Mouse (Mus musculus) neural tube, embryonic 15.5 days (tissue): ENCODE data around the gene Tbce. TPM values are rescaled to one million over a fixed set of nuclear protein-coding genes. Genes with fewer than 3 reads are reported as not detected.
"Not testable (repeated sequence)": the region's sequence is repeated elsewhere in the genome, so short reads cannot be mapped to it uniquely, and the experiment has no call there.

ENCODE experiments used
- ATAC-seq: fragments of 200-750 bp; cut with Nextera tagmentation; 2 replicates; pipeline ENCODE4 v1.8.0; 2017; ENCODE audit warnings: mild to moderate bottlenecking, moderate TSS enrichment, moderate library complexity; ENCODE audit not compliant: low FRiP score
- H3K27ac ChIP-seq: fragments of 300-500 bp; sonication (generic); replicated peaks from 2 replicates; pipeline ENCODE4 v1.5.1; 2015; ENCODE audit warnings: mild to moderate bottlenecking, inconsistent platforms
- H3K27me3 ChIP-seq: fragments of 300-500 bp; sonication (generic); replicated peaks from 2 replicates; pipeline ENCODE4 v1.6.1; 2015; ENCODE audit warnings: inconsistent platforms
- H3K36me3 ChIP-seq: fragments of 300-500 bp; sonication (generic); 2 replicates; pipeline ENCODE4 v1.6.1; 2015; ENCODE audit warnings: inconsistent platforms
- H3K4me1 ChIP-seq: fragments of 300-500 bp; sonication (generic); 2 replicates; pipeline ENCODE4 v1.6.1; 2015; ENCODE audit warnings: inconsistent platforms
- H3K4me2 ChIP-seq: fragments of 300-500 bp; sonication (generic); 2 replicates; pipeline ENCODE4 v1.6.1; 2015; ENCODE audit warnings: inconsistent platforms, mild to moderate bottlenecking, moderate library complexity
- H3K4me3 ChIP-seq: fragments of 300-500 bp; sonication (generic); replicated peaks from 2 replicates; pipeline ENCODE4 v1.5.1; 2015; ENCODE audit warnings: mild to moderate bottlenecking, inconsistent platforms
- H3K9ac ChIP-seq: fragments of 300-500 bp; sonication (generic); replicated peaks from 2 replicates; pipeline ENCODE4 v1.6.1; 2015; ENCODE audit warnings: mild to moderate bottlenecking, inconsistent platforms
- H3K9me3 ChIP-seq: fragments of 300-500 bp; sonication (generic); replicated peaks from 2 replicates; pipeline ENCODE4 v1.6.1; 2016; ENCODE audit warnings: inconsistent platforms
- WGBS: fragments of 180-500 bp; shearing (Covaris S2); methylation state at CpG from one replicate; pipeline ENCODE4 v1.1.7; 2015; ENCODE audit warnings: mixed read lengths; 5-methylcytosine and 5-hydroxymethylcytosine counted together
- polyA plus RNA-seq: library from polyadenylated mRNA; unstranded; fragments of >200 nt; fragmentation: Nextera tagmentation; extraction: Ambion mirVana; gene quantifications from 2 replicates; pipeline ENCODE4 v1.2.1, GENCODE M21; 2015

Gene Tbce
- polyA plus RNA-seq, 1 experiment from 2014 or later = 112 TPM

- Histone ChIP-seq H3K4me1 (no peaks in the 10 kb centered on the region), H3K27ac (no peak overlapping the region)
Observed at GRCm38 (mm10) chr13:14026154-14026820, 13.2 kb downstream of the Tbce start.

GRCm38 (mm10) chr13:14025554-14025953 is 13.9 kb downstream of the Tbce start:
- H3K4me2 ChIP-seq = no peak overlapping the region
- no peak for ATAC-seq
- WGBS = 89% methylated on average over 6 of the region's 6 CpGs

More at GRCm38 (mm10) chr13:14026154-14026820, 13.2 kb downstream of the Tbce start:
- no peak for ATAC-seq
- no peak overlapping the region for H3K4me2 ChIP-seq
- H3K9ac ChIP-seq = no peak overlapping the region
- H3K36me3 ChIP-seq = peaks cover 28% of the 10 kb centered on the region
- H3K4me3 ChIP-seq = no peak overlapping the region
- 96% methylated on average over 6 of the region's 6 CpGs for WGBS
- no peaks in the 10 kb centered on the region for H3K27me3 ChIP-seq
- H3K9me3 ChIP-seq = no peaks in the 10 kb centered on the region

GRCm38 (mm10) chr13:14021417-14021816 is 18.0 kb downstream of the Tbce start:
- not testable (repeated sequence) for ATAC-seq, H3K4me3 ChIP-seq
- WGBS = 86% methylated on average over 11 of the region's 12 CpGs

More at GRCm38 (mm10) chr13:14025554-14025953, 13.9 kb downstream of the Tbce start:
- Histone ChIP-seq H3K36me3 (peaks cover 28% of the 10 kb centered on the region), H3K27ac (no peak overlapping the region), H3K4me3 (no peak overlapping the region), H3K9me3 (no peaks in the 10 kb centered on the region), H3K4me1 (no peaks in the 10 kb centered on the region), H3K9ac (no peak overlapping the region), H3K27me3 (no peaks in the 10 kb centered on the region)

GRCm38 (mm10) chr13:14018852-14019251 is 20.6 kb downstream of the Tbce start:
- H3K9ac ChIP-seq = no peak overlapping the region
- WGBS = 91% methylated on average over 3 of the region's 3 CpGs
- no peaks in the 10 kb centered on the region for H3K9me3 ChIP-seq
- peaks cover 39% of the 10 kb centered on the region for H3K36me3 ChIP-seq
- no peak overlapping the region for H3K4me3 ChIP-seq
- H3K4me2 ChIP-seq = no peak overlapping the region
- H3K27ac ChIP-seq = no peak overlapping the region
- ATAC-seq = no peak
- no peaks in the 10 kb centered on the region for H3K27me3 ChIP-seq
- H3K4me1 ChIP-seq = no peaks in the 10 kb centered on the region

More at GRCm38 (mm10) chr13:14021417-14021816, 18.0 kb downstream of the Tbce start:
- peaks cover 33% of the 10 kb centered on the region for H3K36me3 ChIP-seq
- not testable (repeated sequence) for H3K9me3 ChIP-seq, H3K27me3 ChIP-seq, H3K4me1 ChIP-seq, H3K4me2 ChIP-seq, H3K27ac ChIP-seq, H3K9ac ChIP-seq

GRCm38 (mm10) chr13:14018283-14018682 is 21.2 kb downstream of the Tbce start:
- Histone ChIP-seq H3K4me2 (no peak overlapping the region), H3K4me3 (no peak overlapping the region), H3K27ac (no peak overlapping the region), H3K9me3 (no peaks in the 10 kb centered on the region), H3K9ac (no peak overlapping the region), H3K4me1 (no peaks in the 10 kb centered on the region), H3K36me3 (peaks cover 44% of the 10 kb centered on the region), H3K27me3 (no peaks in the 10 kb centered on the region)
- ATAC-seq = no peak

GRCm38 (mm10) chr13:14015609-14016008 is 23.8 kb downstream of the Tbce start:
- ATAC-seq = no peak
- Histone ChIP-seq H3K27me3 (no peaks in the 10 kb centered on the region), H3K9ac (no peak overlapping the region), H3K9me3 (no peaks in the 10 kb centered on the region), H3K4me1 (no peaks in the 10 kb centered on the region), H3K36me3 (peaks cover 57% of the 10 kb centered on the region), H3K4me2 (no peak overlapping the region), H3K27ac (no peak overlapping the region), H3K4me3 (no peak overlapping the region)
- WGBS = 95% methylated on average over 6 of the region's 6 CpGs

- H3K9me3 ChIP-seq = no peaks in the 10 kb centered on the region
- no peak overlapping the region for H3K9ac ChIP-seq
- WGBS = 94% methylated on average over 4 of the region's 4 CpGs
- H3K4me3 ChIP-seq = no peak overlapping the region
- no peak overlapping the region for H3K4me2 ChIP-seq
- no peak for ATAC-seq
- no peaks in the 10 kb centered on the region for H3K27me3 ChIP-seq
- H3K27ac ChIP-seq = no peak overlapping the region
- peaks cover 60% of the 10 kb centered on the region for H3K36me3 ChIP-seq
- no peaks in the 10 kb centered on the region for H3K4me1 ChIP-seq
Observed at GRCm38 (mm10) chr13:14014540-14014939, 24.9 kb downstream of the Tbce start.

GRCm38 (mm10) chr13:14014001-14014400 is 25.4 kb downstream of the Tbce start:
- H3K36me3 ChIP-seq = peaks cover 59% of the 10 kb centered on the region
- 97% methylated on average over 2 of the region's 2 CpGs for WGBS
- ATAC-seq = no peak

GRCm38 (mm10) chr13:14011454-14011995 is 27.9 kb downstream of the Tbce start:
- WGBS = 95% methylated on average over 4 of the region's 4 CpGs
- Histone ChIP-seq H3K9ac (no peak overlapping the region), H3K4me1 (no peaks in the 10 kb centered on the region), H3K9me3 (no peaks in the 10 kb centered on the region), H3K27ac (no peak overlapping the region), H3K36me3 (peaks cover 47% of the 10 kb centered on the region), H3K4me2 (no peak overlapping the region), H3K4me3 (no peak overlapping the region), H3K27me3 (no peaks in the 10 kb centered on the region)
- no peak for ATAC-seq

More at GRCm38 (mm10) chr13:14014001-14014400, 25.4 kb downstream of the Tbce start:
- Histone ChIP-seq H3K27ac (no peak overlapping the region), H3K9me3 (no peaks in the 10 kb centered on the region), H3K4me1 (no peaks in the 10 kb centered on the region), H3K4me3 (no peak overlapping the region), H3K4me2 (no peak overlapping the region), H3K27me3 (no peaks in the 10 kb centered on the region), H3K9ac (no peak overlapping the region)

GRCm38 (mm10) chr13:14006056-14006455 is 33.4 kb downstream of the Tbce start:
- no peaks in the 10 kb centered on the region for H3K4me1 ChIP-seq
- H3K36me3 ChIP-seq = peaks cover 61% of the 10 kb centered on the region
- WGBS = 58% methylated on average over 2 of the region's 2 CpGs
- H3K9ac ChIP-seq = no peak overlapping the region
- no peaks in the 10 kb centered on the region for H3K27me3 ChIP-seq
- ATAC-seq = no peak
- no peaks in the 10 kb centered on the region for H3K9me3 ChIP-seq
- H3K4me3 ChIP-seq = no peak overlapping the region
- H3K27ac ChIP-seq = no peak overlapping the region
- H3K4me2 ChIP-seq = no peak overlapping the region

GRCm38 (mm10) chr13:14004999-14005398 is 34.4 kb downstream of the Tbce start:
- Histone ChIP-seq H3K4me1 (no peaks in the 10 kb centered on the region), H3K27ac (no peak overlapping the region), H3K9me3 (no peaks in the 10 kb centered on the region), H3K9ac (no peak overlapping the region), H3K27me3 (no peaks in the 10 kb centered on the region), H3K36me3 (peaks cover 68% of the 10 kb centered on the region), H3K4me2 (no peak overlapping the region), H3K4me3 (no peak overlapping the region)
- WGBS = 92% methylated on average over 5 of the region's 5 CpGs
- ATAC-seq = no peak

- Histone ChIP-seq H3K4me1 (no peaks in the 10 kb centered on the region), H3K4me2 (no peak overlapping the region), H3K9ac (no peak overlapping the region), H3K9me3 (no peaks in the 10 kb centered on the region), H3K27me3 (no peaks in the 10 kb centered on the region), H3K36me3 (peaks cover 72% of the 10 kb centered on the region), H3K27ac (no peak overlapping the region), H3K4me3 (no peak overlapping the region)
- ATAC-seq = no peak
- WGBS = 86% methylated on average over 4 of the region's 4 CpGs
Observed at GRCm38 (mm10) chr13:14004086-14004485, 35.4 kb downstream of the Tbce start.
